Mouse (Mus musculus) embryo, embryonic 11.5 days (tissue): ENCODE results near the gene Flvcr1.

Source experiments
- DNase-seq: peaks from one replicate; pipeline ENCODE4 v3.0.0-alpha.2; 2012; ENCODE audit warnings: low read depth, low spot score

Gene Flvcr1

DNA sequence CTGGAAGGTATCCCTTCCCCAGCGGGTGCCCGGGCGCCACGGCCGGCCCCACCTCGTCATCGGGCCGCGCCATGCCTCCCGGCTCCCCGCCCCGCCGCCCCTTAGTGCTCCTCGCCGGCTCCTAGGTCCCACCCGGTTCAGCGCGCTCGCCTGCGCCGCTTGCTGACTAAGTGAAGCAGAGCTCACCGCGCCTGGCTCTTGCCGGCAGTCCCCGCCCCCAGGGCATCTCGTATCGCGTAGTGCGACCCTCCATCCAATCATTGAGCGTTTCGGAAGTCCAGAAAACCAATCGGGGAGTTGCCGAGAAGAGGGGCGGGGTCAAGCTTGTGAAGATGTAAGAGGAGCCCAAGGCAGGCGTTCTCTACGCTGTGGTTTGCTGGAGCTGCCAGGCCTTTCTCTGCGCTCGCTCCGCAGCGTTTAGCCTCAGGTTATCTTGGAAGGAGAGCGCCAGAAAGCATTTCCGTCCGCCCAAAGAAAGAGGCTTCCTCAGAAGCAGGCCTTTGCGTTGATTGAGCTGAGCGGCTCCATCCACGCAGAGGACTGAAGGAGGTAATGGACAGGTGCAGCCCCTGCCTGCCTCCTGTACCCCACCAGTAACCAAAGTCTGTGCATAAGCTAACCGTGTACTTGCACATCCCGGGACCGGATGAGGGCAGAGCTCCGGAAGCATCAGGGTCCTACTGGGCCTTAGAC lies at the start of gene Flvcr1:
Flvcr1 (minus strand) TSS at position 138 of the 693 bp plus-strand sequence.
- peak; percentile 99 for DNase-seq

DNA sequence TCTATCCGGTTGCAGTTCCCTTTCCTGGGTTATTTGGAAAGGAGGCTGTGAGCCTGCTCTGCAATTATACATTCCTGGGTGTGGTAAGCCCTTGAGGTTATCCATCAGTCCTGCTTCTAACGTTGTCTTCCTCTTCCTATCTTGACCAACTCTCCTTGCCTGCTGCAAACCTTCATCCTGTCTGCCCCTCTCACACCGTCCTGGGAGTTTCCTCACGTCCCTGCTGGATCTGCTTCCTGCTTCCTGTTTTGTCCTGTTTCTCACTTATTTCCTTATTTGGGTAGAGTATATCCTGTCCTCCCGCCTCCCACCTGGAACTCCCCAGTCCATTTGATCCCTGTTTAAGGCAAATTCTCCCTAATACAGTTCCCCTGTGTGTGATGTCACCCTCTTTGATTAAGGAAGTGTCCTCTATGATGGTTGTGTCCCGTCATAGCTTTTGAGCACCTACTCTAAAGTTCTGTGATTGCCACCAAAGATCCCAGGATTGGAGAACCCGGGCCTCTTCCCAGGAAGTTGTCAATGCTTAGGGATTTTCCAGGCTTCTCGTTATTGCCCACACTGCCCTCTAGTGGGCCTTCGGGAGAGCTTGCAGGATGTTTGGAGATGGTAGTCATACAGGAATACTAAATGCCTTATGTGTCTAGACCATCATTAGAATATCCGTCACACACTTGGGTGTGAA lies 49.4 kb upstream of the Flvcr1 start:
- no peak for DNase-seq

DNA sequence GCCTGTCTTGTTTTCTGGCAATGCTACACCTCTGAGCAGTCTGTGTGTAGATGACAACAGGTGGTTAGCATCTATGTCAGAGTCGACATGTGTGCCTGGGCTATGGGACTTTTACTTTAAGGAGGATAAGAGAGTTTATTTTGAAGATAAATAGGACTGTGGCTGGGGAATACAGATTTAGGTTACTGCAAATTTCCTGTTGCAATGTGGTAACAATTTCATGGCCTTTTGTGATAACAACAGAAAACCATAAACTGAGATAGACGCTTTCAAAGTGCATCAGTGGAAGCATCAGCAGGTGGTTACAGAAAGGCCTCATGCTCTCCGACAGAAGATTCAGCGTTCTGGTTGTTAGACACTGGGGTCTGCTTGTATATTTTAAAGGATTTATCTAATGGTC lies 47.5 kb upstream of the Flvcr1 start:
- no peak for DNase-seq

DNA sequence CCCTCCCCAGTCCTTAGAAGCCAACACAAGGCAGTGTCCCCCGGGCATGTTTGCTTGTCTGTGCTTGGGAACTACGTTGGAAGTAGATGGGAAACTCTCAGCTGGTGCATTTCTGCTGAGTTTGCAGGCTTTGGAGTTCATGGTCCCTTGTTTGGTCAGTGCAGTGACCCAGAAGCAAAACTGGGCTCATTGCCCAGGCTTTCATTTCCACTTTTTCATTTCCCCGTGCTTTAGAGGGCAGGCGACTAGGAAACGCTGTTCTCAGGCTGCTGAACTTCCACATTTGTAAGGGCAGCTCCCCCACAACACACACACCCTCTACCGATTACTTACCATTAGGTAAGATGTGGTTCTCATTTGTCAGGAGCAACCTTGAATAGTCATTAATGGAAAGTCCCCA lies 47.0 kb upstream of the Flvcr1 start:
- DNase-seq, result no peak

DNA sequence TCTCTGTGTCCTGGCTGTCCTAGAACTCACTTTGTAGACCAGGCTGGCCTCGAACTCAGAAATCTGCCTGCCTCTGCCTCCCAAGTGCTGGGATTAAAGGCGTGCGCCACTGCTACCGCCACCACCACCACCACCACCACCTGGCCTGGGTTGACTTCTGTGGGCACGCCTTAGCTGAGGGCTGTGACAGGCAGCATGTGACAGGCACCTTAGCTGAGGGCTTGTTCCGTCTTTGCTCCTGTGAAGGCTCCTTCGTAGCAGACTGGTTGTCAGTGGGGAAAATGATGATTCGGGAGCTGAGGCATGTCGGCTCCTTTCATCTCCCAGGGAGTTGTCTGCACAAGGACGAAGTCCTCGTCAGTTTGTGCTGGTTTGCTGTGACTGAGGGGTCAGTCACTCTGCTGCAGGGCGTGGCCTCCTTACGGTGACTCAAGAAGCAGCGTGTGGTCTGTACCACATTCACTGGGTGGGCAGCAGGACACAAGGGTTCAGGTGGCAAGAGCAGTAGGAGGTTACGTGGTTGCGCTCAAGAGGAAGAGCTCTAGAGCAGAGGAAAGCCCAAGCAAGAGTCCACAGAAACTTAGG lies 46.5 kb upstream of the Flvcr1 start:
- DNase-seq, result no peak

DNA sequence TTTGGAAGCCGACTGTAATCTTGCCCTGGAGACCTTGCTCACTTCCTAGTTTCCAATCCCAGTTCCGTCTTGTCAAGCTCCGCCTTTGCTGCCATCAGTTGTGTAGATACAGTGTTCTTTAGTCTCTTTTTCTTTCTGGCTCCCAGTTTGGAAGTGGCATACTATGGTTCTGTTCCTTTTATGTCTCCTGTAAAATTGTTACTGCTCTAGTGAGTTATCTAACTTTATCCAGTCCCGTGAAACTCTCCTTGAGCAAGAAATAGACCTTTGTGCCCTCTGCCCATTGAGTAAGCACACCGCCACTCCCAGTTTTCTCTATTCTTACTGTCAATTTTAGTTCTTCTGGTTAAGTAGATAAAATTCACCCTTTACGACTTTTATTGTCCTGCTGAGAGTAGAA lies 45.7 kb upstream of the Flvcr1 start:
- no peak for DNase-seq

DNA sequence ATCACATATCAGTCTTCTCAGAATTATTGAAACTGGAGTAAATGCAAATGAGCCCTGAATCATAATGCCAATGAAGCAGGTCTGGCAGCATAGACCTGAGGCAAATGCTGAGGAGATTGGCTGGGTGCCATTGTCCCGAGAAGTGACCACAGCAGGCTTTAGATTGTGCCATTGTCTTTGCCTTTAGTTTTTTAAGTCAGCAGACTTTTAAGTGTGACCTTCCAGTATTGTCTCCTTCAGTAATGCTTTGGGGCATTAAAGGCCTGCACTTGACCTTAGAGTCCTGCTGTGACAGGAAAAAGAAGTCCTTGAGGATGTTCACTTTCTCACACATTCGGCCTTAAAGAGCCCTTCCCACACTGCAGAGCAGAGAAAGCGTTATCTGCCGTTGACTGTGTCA lies 44.3 kb upstream of the Flvcr1 start:
- no peak for DNase-seq

DNA sequence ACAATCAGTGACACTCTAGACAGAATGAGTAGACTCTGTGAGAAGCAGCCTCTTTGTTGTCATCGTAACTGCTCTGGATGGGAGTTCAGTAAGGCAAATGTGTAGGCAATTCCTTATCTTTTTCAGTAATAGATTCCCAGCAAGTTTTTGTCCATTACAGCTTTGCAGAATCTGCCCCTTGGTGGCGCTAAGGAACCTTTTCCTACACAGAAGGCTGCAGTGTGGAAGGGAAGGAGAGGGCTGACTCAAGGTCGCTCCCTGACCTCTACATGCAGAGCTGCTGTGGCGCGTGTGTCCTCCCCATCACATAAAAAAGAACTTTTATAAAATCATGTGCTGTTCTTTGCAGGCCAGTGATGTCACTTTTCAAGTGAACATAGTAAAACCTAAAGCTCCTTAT lies 42.4 kb upstream of the Flvcr1 start:
- no peak for DNase-seq

DNA sequence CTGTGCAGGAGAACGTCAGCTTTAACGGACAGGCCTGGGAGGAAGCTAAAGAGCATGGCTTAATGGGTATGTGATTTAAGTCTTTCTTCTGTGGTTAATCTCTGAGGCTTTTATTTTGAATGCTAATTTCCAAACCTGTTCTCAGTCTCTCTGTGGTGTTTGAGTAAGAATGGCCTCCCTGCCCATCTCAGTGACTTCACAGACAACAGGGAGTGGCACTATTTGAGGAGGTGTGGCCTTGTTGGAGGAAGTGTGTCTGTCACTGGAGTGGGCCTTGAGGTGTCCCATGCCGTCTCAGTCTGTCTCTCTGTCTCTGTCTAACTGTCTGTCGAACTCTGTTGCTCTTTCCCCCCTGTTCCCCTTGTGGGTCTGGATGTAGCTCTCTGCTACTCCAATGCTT lies 39.2 kb upstream of the Flvcr1 start:
- DNase-seq, result no peak

DNA sequence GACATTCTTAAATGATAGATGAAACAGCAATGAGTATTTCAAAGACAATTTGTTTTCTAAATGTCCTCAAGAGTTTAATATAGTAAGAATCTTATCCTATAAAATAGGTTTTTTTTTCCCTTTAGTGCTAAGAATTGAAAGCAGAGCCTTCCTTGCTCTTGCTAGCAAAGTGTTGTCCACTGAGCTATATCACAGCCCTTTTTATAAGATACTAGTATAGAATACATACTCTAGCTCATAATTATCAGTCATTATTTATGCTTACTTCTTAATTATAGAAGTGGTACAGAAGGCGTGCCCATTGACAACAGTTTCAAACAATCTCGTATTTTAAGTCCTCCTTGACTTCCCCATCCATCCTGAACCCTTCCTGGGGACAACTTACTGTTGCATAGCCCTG lies 38.6 kb upstream of the Flvcr1 start:
- DNase-seq, result no peak

DNA sequence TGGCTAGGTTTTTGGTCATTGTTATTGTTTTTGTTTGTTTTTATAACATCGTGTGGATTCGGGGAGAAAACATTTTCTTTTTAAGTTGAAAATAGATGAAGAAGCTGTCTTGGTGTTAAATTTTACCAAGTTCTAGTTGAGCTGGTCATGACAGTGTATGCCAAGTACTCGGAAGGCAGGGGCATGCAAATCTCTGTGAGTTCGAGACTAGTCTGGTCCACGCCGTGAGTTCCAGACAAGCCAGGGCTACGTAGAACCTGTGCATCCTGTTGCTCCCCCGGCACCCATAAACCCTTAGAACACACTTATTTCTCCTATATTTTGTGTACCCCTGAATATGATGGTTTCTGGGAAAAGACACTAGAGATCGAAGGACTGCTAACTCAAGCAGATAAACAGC lies 37.7 kb upstream of the Flvcr1 start:
- DNase-seq, result no peak

DNA sequence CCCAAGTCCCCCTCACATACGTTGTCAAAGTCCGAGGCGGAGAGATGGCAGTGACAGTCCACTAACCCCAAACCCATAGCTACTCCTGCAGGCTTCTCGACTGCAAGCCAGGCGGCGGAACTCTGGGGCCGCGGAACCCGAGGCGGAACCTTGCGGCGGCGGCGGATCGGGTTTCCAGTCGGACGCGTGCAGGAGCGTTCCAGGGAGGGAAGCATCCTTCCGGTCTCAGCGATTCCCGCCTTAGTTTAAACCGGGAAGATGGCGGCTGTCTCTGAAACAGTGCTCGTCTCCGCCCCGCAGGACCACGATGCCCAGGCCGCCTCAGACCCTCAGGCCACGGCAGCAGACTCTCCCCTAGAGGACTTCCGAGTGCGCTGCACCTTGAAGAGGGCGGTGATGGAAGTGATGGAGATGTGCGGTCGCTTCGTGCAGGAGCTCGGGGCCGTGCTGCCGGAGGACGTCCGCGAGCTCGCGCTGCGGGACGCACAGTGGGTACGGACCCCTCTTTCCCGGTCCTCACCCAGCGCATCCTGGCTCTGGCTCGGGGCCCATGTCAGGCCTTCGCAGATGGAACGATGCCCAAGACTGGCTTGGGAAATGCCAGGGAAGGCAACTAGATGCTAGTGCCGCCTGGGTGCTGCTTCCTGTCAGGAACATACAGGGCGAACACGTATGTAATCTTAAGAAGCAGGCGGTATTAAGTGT lies 37.0 kb upstream of the Flvcr1 start, which contains the start of the genes Tatdn3 and Nsl1:
Tatdn3 (minus strand) TSS at position 152 of the 705 bp plus-strand sequence.
Nsl1 (plus strand) TSS at position 232 of the 705 bp plus-strand sequence.
- peak; percentile 83 for DNase-seq

DNA sequence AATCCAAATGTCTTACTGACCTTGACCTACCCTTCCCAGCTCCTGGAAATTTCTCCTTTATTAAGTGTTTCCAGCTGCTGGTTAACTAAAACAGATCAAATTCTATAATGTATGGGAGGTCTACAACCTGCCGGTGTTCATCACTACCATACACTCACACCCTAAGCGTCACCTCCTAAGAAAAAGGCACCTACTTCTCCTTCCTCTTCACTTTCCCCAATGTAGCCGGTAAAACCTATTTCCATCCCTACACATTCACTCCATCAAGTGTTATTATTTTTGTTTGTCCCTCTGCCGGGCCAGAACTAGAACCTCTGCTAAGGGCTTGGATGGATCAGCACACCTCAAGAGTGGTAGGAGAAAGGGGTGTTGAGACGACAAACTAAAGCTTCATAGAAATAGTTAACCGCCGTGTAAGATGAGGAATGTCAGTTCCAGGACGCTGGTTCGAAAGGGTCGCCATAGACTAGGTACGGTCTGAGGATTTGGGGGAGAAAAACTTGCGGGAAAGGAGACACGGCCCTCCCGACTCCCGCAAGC lies 36.4 kb upstream of the Flvcr1 start:
- no peak for DNase-seq

DNA sequence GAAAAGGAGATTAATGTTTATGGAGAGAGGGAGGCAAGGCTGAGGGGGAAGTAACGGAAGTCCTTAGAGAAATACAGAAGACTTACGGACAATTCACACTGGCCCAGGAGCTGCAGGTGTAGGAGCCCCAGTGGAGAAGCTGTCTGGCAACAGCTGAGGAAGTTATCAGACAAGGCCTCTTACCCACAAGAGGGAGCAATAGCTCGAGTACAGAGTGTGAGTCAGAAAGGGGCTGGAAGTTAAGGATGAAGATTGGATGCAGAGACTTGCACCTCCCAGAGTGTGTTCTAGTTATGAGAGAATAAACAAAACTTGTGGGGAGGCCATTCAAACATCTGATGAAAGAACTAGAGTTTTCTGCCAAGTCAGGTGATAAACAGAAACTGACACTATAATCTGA lies 31.5 kb upstream of the Flvcr1 start:
- DNase-seq, result no peak

DNA sequence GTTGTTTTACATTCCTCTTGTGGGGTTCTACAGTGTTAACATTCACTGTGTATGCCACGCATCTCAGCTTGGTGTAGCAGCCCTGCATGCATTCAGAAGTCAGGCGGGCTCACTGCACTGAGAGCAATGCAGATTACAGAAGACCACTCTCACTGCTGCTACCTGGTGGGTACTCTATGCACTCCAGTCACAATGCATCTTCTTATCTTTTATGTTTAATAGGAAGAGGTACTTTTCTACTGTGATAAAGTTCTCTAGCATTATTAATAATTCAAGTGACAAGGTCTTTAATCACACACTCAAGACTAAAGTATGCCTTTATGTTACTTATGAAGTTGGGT lies 29.5 kb upstream of the Flvcr1 start:
- no peak for DNase-seq

DNA sequence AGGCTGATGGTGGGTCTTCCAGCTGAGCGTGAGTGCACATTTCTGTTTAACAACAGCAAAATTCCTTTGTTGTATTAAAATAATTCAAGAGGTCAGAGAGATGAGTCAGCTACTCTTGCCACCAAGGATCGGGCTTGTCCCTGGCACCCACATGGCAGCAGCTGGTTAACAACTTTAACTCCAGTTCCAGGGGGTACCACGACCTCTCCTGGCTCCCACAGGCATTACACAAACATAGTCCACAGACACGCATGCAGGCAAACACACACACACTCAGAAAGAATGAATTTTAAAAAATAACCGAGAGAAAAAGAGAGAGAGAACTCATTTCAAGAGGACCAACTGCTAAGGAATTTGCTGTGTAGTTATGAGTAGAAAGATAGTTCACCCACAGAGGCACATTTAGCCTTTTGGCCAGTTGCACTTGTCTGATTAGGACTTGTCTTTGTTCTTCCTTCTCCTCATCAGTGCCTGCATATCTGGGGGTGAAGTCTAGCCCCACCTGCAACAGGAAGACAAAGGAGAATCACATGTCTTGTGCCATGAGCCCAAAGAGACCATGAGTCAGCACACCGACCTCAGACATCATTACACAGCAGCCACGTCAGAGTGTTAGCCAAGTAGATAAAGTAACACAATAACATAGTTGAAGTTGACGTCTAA lies 29.0 kb upstream of the Flvcr1 start:
- no peak for DNase-seq

DNA sequence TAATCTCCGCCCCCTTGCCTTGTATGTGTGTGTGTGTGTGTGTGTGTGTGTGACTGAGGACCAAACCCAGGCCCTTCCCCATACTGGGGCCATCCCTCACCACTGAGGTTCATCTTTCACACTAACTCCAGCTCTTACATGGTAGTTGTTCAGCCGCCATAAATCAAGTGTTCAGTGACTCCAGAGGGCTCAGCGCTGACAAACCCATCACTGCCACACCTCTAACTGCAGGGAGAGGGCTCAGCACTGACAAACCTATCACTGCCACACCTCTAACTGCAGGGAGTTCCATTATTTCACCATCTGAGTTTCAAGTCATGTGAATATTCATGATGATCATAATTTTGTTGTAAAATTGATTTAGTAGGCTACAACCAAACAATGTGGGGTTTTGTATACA lies 27.6 kb upstream of the Flvcr1 start:
- no peak for DNase-seq

DNA sequence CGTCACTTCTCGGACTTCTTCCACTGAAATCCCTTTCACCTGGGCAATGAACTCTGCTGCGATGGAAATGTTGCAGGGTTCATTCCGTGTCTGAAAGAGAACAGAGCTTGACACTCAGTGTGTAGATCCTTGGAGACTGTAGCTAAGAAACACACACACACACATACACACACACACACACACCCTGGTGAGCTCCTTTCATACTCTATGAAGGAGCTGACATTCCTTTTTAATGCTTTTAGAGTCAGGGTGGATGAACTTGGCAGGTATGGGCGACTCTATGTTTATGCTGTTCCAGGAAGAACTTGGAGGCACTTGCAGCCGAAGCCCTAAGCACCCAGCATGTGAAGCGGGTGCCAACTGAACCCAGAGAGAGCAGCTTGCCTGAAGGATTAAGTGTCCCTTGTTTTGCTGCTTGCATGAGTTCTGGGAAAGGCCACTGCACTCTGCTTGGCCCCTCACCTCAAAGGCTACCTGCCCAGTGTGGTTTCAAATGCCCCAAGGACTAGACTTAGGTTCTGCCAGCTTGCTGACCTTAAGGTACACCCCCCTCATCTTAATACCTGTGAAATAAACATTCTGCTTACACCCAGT lies 20.4 kb upstream of the Flvcr1 start:
- DNase-seq, result no peak

DNA sequence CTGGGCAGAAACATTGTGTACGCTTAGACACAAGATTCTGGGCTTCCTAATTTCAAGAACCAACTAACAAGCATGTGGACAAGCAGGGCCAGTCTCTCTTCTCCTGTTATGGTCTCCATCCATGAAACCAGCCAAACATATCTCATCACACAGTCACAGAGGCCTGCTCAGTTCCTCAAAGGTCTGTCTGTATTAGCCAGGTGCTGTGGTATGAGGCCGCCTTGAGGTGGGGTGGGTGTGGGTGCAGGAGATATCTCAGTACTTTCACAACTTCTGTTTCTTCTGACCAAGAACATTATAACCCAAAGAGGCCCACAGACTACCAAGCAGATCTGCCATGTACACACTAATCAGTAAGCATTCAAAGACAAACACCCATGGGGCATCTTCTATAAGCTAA lies 19.3 kb upstream of the Flvcr1 start:
- DNase-seq, result no peak

DNA sequence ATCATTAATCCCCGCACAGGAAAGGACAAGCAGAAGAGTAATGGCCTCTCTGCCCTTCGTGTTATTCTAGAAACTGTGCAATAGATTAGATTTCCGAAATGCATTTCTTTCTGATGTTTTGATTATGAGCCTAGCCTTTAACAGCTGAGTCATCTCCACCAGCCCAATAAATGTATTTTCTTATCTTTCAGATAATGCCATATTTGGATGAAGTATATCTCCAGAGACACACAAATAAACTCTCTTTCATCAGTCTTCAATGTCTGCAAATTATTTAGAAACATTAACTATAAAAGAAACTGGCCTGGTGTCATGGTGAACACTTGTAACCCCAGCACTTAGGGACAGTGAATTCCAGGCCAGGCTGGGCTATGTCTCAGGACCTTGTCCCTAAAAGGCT lies 16.7 kb upstream of the Flvcr1 start:
- DNase-seq, result no peak

DNA sequence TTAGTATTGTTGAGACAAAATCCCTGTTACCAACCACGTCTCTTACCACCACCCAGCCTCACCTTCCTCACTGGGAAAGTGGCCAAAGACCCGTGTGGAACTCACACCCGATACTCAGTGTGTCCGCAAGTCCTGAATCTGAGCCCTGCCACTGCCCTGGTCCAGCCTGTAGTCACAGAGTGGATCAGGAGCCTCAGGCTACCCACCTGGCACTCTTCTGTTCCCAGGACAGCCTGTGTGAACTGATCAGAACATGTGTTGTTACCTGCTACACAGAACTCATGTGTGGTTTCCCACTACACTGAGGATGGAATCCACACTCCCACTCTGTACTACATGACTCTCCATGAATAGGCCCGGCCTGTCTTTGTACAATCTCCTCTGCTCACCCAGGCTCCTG lies 16.1 kb upstream of the Flvcr1 start:
- DNase-seq, result no peak
